Mouse (Mus musculus) myocyte (in vitro differentiated cells): ENCODE results near the gene Wdr92. TPM values are rescaled to one million over a fixed set of nuclear protein-coding genes. Genes with fewer than 3 reads are reported as not detected.
A peak's percentile ranks its signal among the peaks of the same experiment; 100 is the strongest.

ENCODE experiments used
- H3K27me3 ChIP-seq: one replicate; pipeline ENCODE4 v1.6.1; 2011; ENCODE audit not compliant: control insufficient read depth, insufficient read depth, insufficient read length
- H3K36me3 ChIP-seq: one replicate; pipeline ENCODE4 v1.6.1; 2011; ENCODE audit not compliant: control insufficient read depth, insufficient read depth
- H3K4me2 ChIP-seq: one replicate; pipeline ENCODE4 v1.6.1; 2011; ENCODE audit warnings: low read depth, control low read depth
- H3K4me3 ChIP-seq: one replicate; pipeline ENCODE4 v1.5.1; 2011; ENCODE audit warnings: mild to moderate bottlenecking, control low read depth, moderate library complexity
- H3K79me2 ChIP-seq: one replicate; pipeline ENCODE4 v1.6.1; 2011; ENCODE audit not compliant: control insufficient read depth, insufficient read depth
- H3ac ChIP-seq: one replicate; pipeline ENCODE4 v1.6.1; 2011; ENCODE audit not compliant: control insufficient read depth, insufficient read length
- CEBPB ChIP-seq: IDR thresholded peaks from 2 replicates; pipeline ENCODE4 v1.6.1; 2011; ENCODE audit warnings: mild to moderate bottlenecking, moderate library complexity; ENCODE audit not compliant: poor library complexity, insufficient read depth, severe bottlenecking
- E2F4 ChIP-seq: IDR thresholded peaks from one replicate; pipeline ENCODE4 v1.6.1; 2011; ENCODE audit warnings: mild to moderate bottlenecking, control low read depth, moderate library complexity; ENCODE audit not compliant: insufficient read depth
- MAX ChIP-seq: IDR thresholded peaks from one replicate; pipeline ENCODE4 v1.6.1; 2011; ENCODE audit warnings: low read depth, mild to moderate bottlenecking, control low read depth
- MYOD1 ChIP-seq, 3 experiments: IDR thresholded peaks; one replicate each; pipeline ENCODE4 v1.6.1; 2011; ENCODE audit warnings: control low read depth in 2 of 3, low read depth in 2 of 3, mild to moderate bottlenecking in 2 of 3, moderate library complexity in 1 of 3; ENCODE audit not compliant: insufficient read length in 2 of 3, control insufficient read depth in 1 of 3
- MYOG ChIP-seq, 3 experiments: IDR thresholded peaks; one replicate each; pipeline ENCODE4 v1.6.1; 2011; ENCODE audit warnings: control low read depth in 2 of 3, low read depth in 2 of 3, mild to moderate bottlenecking in 2 of 3; ENCODE audit not compliant: insufficient read length in 2 of 3, control insufficient read depth in 1 of 3, insufficient read depth in 1 of 3
- POLR2A ChIP-seq: IDR thresholded peaks from one replicate; pipeline ENCODE4 v1.6.1; 2011; ENCODE audit warnings: low read depth, mild to moderate bottlenecking, control low read depth, moderate library complexity; ENCODE audit not compliant: insufficient read length
- POLR2AphosphoS2 ChIP-seq: IDR thresholded peaks from one replicate; pipeline ENCODE4 v1.6.1; 2011; ENCODE audit warnings: low read depth, control low read depth; ENCODE audit not compliant: insufficient read length
- REST ChIP-seq: IDR thresholded peaks from one replicate; pipeline ENCODE4 v1.6.1; 2011; ENCODE audit warnings: mild to moderate bottlenecking, control low read depth, moderate library complexity; ENCODE audit not compliant: insufficient read depth, insufficient read length
- SRF ChIP-seq: IDR thresholded peaks from one replicate; pipeline ENCODE4 v1.6.1; 2011; ENCODE audit warnings: low read depth; ENCODE audit not compliant: control insufficient read depth, insufficient read length
- TCF12 ChIP-seq: IDR thresholded peaks from one replicate; pipeline ENCODE4 v1.6.1; 2011; ENCODE audit warnings: mild to moderate bottlenecking, control low read depth; ENCODE audit not compliant: poor library complexity, insufficient read depth, severe bottlenecking
- TCF3 ChIP-seq: IDR thresholded peaks from one replicate; pipeline ENCODE4 v1.6.1; 2011; ENCODE audit warnings: low read depth, control low read depth; ENCODE audit not compliant: insufficient read length
- USF1 ChIP-seq: IDR thresholded peaks from one replicate; pipeline ENCODE4 v1.6.1; 2011; ENCODE audit warnings: low read depth, mild to moderate bottlenecking, control low read depth, moderate library complexity
- polyA plus RNA-seq: library from polyadenylated mRNA; unstranded; fragments of >200 nt; fragmentation: generic; extraction: Trizol; gene quantifications from one replicate; pipeline ENCODE4 v1.2.1, GENCODE M21; 2012; ENCODE audit warnings: missing spikeins

Wdr92 gene
- polyA plus RNA-seq: 10.5 TPM

GRCm38 (mm10) chr11:17181807-17182206 lies at the start of gene Wdr92:
TSS of gene Wdr92 (plus strand) at chr11:17182107.
- Histone ChIP-seq H3K27me3 (no peaks in the 10 kb centered on the region), H3K79me2 (peaks cover 98% of the 10 kb centered on the region)

GRCm38 (mm10) chr11:17135638-17136037 lies 46.3 kb upstream of the Wdr92 start:
- H3K27me3 ChIP-seq: peaks cover 5% of the 10 kb centered on the region
- H3ac ChIP-seq: no peak overlapping the region
- no peaks in the 10 kb centered on the region for H3K36me3 ChIP-seq
- no peak overlapping the region for H3K4me3 ChIP-seq
- H3K79me2 ChIP-seq: no peaks in the 10 kb centered on the region
- no peak overlapping the region for H3K4me2 ChIP-seq
- TF ChIP-seq POLR2AphosphoS2: no peak

More at GRCm38 (mm10) chr11:17181807-17182206, at the start of gene Wdr92:
- TF ChIP-seq TCF12 (no peak), TCF3 (no peak), MYOG (IDR thresholded peaks at IDR 0.05; ENCODE audit: control insufficient read depth in 1 of 3, insufficient read depth in 1 of 3, insufficient read length in 2 of 3, low read depth in 2 of 3) (no peak), REST (no peak)
- Histone ChIP-seq H3K4me2 (no peak within 1 kb of the TSS), H3K36me3 (no peaks in the 10 kb centered on the region), H3K4me3 (no peak within 1 kb of the TSS), H3ac (no peak within 1 kb of the TSS)

GRCm38 (mm10) chr11:17138306-17139033 lies 43.4 kb upstream of the Wdr92 start:
- H3K4me2 ChIP-seq: no peak overlapping the region
- H3ac ChIP-seq: no peak overlapping the region
- TF ChIP-seq TCF12 (no peak), E2F4 (no peak), POLR2A (no peak), MYOG (IDR thresholded peaks at IDR 0.05; ENCODE audit: control insufficient read depth in 1 of 3, insufficient read depth in 1 of 3, insufficient read length in 2 of 3, low read depth in 2 of 3) (no peak), MAX (no peak)

GRCm38 (mm10) chr11:17158858-17159737 lies 22.8 kb upstream of the Wdr92 start, which contains the start of gene Ppp3r1:
TSS of gene Ppp3r1 (plus strand) at chr11:17159263.
- H3K4me2 ChIP-seq: peak within 1 kb of the TSS; percentile 88
- H3K27me3 ChIP-seq: no peaks in the 10 kb centered on the region
- H3K4me3 ChIP-seq: peak within 1 kb of the TSS; percentile 65
- peaks cover 44% of the 10 kb centered on the region for H3K79me2 ChIP-seq
- peak within 1 kb of the TSS; percentile 60 for H3ac ChIP-seq
- H3K36me3 ChIP-seq: no peaks in the 10 kb centered on the region
- TF ChIP-seq TCF3: no peak
- TF ChIP-seq E2F4: no peak
- no peak for TF ChIP-seq SRF
- peak; percentile 77 for TF ChIP-seq POLR2A
- TF ChIP-seq POLR2AphosphoS2: peak; percentile 84
- TF ChIP-seq USF1: peak; percentile 97
- TF ChIP-seq MYOD1 (IDR thresholded peaks at IDR 0.05; ENCODE audit: control insufficient read depth in 1 of 3, insufficient read length in 2 of 3, low read depth in 2 of 3): peak in 1 of 3 experiments; percentile 28
- TF ChIP-seq REST: peak; percentile 31
- no peak for TF ChIP-seq MYOG (IDR thresholded peaks at IDR 0.05; ENCODE audit: control insufficient read depth in 1 of 3, insufficient read depth in 1 of 3, insufficient read length in 2 of 3, low read depth in 2 of 3)

More at GRCm38 (mm10) chr11:17138306-17139033, 43.4 kb upstream of the Wdr92 start:
- no peak overlapping the region for H3K4me3 ChIP-seq
- no peaks in the 10 kb centered on the region for H3K36me3 ChIP-seq
- H3K79me2 ChIP-seq: no peaks in the 10 kb centered on the region
- H3K27me3 ChIP-seq: peaks cover 8% of the 10 kb centered on the region

- Histone ChIP-seq H3ac (peak overlapping the region; percentile 60), H3K4me3 (peak overlapping the region; percentile 65), H3K27me3 (no peaks in the 10 kb centered on the region)
Measured at GRCm38 (mm10) chr11:17159738-17160241, 22.1 kb upstream of the Wdr92 start.

More at GRCm38 (mm10) chr11:17159738-17160241, 22.1 kb upstream of the Wdr92 start:
- no peaks in the 10 kb centered on the region for H3K36me3 ChIP-seq
- H3K4me2 ChIP-seq: peak overlapping the region; percentile 83
- H3K79me2 ChIP-seq: peaks cover 51% of the 10 kb centered on the region
- no peak for TF ChIP-seq REST
- no peak for TF ChIP-seq CEBPB
- TF ChIP-seq POLR2A: no peak
- TF ChIP-seq MYOG (IDR thresholded peaks at IDR 0.05; ENCODE audit: control insufficient read depth in 1 of 3, insufficient read depth in 1 of 3, insufficient read length in 2 of 3, low read depth in 2 of 3): no peak
- no peak for TF ChIP-seq E2F4
- TF ChIP-seq MYOD1 (IDR thresholded peaks at IDR 0.05; ENCODE audit: control insufficient read depth in 1 of 3, insufficient read length in 2 of 3, low read depth in 2 of 3): no peak
- TF ChIP-seq TCF3: no peak
- TF ChIP-seq POLR2AphosphoS2: no peak
- no peak for TF ChIP-seq MAX
- TF ChIP-seq TCF12: no peak
- no peak for TF ChIP-seq USF1
- no peak for TF ChIP-seq SRF
